Mouse (Mus musculus): ENCODE measurements around the gene Hp. TPM values are rescaled to one million over a fixed set of nuclear protein-coding genes. Genes with fewer than 3 reads are reported as not detected.

Gene Hp
- 119 and 151 TPM in 2 replicates for polyA plus RNA-seq (2015; fragmentation: Nextera tagmentation; extraction: Ambion mirVana)

GRCm38 (mm10) chr8:109578900-109579301 lies at the start of gene Hp:
Hp (minus strand) TSS chr8:109579172.

GRCm38 (mm10) chr8:109614243-109615210 lies 35.6 kb upstream of the Hp start, which contains the start of gene Pkd1l3:
Pkd1l3 (plus strand) TSS chr8:109614517.

GRCm38 (mm10) chr8:109608271-109609152 lies 29.5 kb upstream of the Hp start, which contains the start of gene Dhodh:
Dhodh (minus strand) TSS chr8:109608673.

GRCm38 (mm10) chr8:109565498-109566333 lies 13.3 kb downstream of the Hp start, which contains the start of the genes Dhx38 and Txnl4b:
Dhx38 (minus strand) TSS chr8:109565861.
Txnl4b (plus strand) TSS chr8:109565892.

Other genes starting within 250 kb of the Hp start
- 0.05 TPM in 1 of 2 replicates, not detected in the other for gene Pmfbp1, start 85.1 kb downstream of the Hp start, polyA plus RNA-seq (2015; fragmentation: Nextera tagmentation; extraction: Ambion mirVana)
- 12.2 and 13.1 TPM in 2 replicates for gene Dhx38, start 13.3 kb downstream of the Hp start, polyA plus RNA-seq (2015; fragmentation: Nextera tagmentation; extraction: Ambion mirVana)
- 14.8 and 16.3 TPM in 2 replicates for gene Txnl4b, start 13.3 kb downstream of the Hp start, polyA plus RNA-seq (2015; fragmentation: Nextera tagmentation; extraction: Ambion mirVana)
- gene Dhodh, start 29.5 kb upstream of the Hp start, polyA plus RNA-seq (2015; fragmentation: Nextera tagmentation; extraction: Ambion mirVana) = 22.0 and 23.6 TPM in 2 replicates
- gene Pkd1l3, start 35.3 kb upstream of the Hp start, polyA plus RNA-seq (2015; fragmentation: Nextera tagmentation; extraction: Ambion mirVana) = 0.62 and 0.82 TPM in 2 replicates
- gene Ist1, start 114.1 kb upstream of the Hp start, polyA plus RNA-seq (2015; fragmentation: Nextera tagmentation; extraction: Ambion mirVana) = 52.7 and 60.5 TPM in 2 replicates
- gene Zfp821, start 126.4 kb upstream of the Hp start, polyA plus RNA-seq (2015; fragmentation: Nextera tagmentation; extraction: Ambion mirVana) = 9.2 and 10.5 TPM in 2 replicates
- 2.8 and 3.3 TPM in 2 replicates for gene Atxn1l, start 158.6 kb upstream of the Hp start, polyA plus RNA-seq (2015; fragmentation: Nextera tagmentation; extraction: Ambion mirVana)
- gene Ap1g1, start 199.4 kb upstream of the Hp start, polyA plus RNA-seq (2015; fragmentation: Nextera tagmentation; extraction: Ambion mirVana) = 15.9 and 17.2 TPM in 2 replicates

Measured in spleen, postnatal 0 days (tissue).